Mouse (Mus musculus) urinary bladder, postnatal 4 days (tissue): ENCODE measurements around the gene Rap2a.

Experiments
- DNase-seq, 2 experiments: peaks; one replicate each; pipeline ENCODE4 v3.0.0; 2021 to 2022; ENCODE audit warnings: low spot score in 2 of 2

Gene Rap2a

DNA sequence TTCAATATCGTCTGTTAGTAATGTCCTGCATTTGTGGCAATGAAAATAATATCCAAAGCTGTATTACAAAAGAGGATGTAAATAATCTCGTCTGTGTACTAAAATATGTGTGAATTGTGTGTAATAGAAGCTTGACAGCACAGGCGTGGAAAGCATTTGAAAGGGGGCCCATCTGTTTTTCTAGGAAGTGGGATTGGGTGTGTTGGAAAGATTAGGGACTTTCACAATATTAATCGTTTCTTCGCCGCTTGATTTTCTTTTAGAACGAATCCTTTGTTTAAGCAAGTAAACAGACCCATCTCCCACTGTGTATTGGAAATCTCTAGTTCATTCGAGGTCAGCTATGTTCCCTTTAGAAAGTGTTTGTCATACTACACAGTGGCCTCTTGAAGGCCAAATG is 64.2 kb downstream of the Rap2a start:
- DNase-seq = no peak

DNA sequence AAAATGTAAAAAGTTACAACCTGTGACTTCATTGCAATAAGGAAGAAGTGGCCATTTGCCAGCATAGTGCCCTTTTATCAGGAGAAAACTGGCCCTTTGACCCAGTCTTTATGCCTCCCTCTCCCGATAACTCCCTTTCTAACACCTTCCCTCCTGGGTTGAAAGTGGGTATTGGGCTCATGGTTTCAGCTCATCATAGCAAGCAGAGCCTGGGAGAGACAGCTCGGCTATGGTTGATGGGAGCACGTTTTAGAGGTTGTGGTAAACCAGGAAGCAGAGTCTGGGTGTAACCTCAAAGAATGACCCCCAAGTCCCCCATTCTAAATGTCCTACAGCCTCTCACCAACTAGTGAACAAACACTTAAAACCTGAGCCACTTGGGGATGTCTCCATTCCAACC is 64.7 kb downstream of the Rap2a start:
- no peak for DNase-seq

DNA sequence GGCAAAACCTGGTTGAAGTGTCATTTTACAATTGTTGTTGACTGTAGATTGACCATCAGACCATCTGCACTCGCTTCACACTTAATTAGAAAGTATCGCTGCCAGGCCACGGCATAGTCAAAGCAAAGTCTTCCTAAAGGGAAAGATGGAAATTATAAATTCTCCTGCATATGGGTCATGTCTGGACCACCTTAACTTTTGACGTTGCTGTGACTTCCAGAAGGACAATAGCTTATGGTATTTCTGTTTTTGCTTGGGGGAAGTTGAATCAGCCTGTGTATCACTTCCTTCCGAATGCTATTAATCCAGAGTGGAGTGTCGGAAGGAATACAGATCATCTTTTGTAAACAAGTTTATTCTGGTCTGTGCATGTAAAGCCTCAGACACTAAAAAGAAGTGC is 65.6 kb downstream of the Rap2a start:
- DNase-seq = no peak

DNA sequence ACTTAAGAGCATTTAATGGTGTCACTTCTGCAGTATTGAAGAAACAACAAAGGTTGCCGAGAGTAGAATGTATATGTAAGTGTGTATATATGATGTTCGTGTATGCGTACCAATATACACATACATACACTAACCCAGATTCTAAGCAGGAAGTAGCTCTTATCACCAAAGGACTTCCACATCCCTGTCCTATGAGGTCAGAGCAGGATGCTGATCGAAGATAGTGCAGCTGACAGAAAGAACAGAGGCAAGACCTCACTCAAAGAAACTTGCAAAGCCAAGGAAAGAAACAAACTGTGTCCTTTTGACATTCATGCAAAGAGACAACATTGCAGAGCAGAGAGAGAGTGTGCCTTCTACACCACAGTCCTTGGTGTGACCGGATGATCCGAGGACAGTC is 66.3 kb downstream of the Rap2a start:
- DNase-seq = no peak

DNA sequence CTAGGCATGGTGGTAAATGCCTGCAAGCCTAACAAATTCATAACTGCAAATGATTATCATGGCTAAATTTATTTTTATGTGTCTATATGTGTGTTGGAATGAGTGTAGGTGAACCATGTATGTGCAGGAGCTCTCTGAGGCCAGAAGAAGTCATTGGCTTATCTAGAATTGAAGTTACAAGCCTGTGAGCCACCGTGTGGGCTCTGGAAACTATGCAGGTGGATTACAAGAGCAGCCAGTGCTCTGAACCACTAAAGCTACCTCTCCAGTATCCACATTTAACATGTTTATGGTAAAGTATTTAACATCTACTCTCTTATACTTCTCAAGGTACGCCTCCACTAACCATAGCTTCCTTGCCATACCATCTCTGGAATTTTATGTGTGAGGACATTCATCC is 66.7 kb downstream of the Rap2a start:
- no peak for DNase-seq
